Mouse (Mus musculus): Measurements from ENCODE around the gene Zrsr1.

The Zrsr1 gene

DNA sequence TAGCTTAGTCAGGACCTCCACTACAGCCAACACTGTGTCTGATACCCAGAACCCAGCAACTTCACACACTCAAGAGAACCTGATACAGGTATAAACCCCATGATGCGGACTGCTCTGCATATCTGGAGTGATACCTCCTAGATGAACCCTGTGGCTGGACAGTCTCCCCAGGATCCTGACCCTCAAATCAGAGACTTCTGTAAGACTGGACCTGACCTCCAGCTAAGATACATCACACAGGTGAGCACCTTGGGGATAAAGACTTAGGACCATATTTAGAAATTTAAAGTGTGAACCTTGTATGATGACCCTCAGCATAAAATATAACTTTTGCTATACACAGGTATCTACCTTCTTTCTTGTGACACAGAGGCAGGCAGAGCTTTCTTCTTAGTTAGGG is 1.3 kb upstream of the Zrsr1 start:
- in situ Hi-C loops (cut with MboI, MseI), result loop anchor here in 1 of 2 experiments (10.0 kb wide), 1 partner anchor 1234 kb away; no protein-coding TSS in a partner anchor

DNA sequence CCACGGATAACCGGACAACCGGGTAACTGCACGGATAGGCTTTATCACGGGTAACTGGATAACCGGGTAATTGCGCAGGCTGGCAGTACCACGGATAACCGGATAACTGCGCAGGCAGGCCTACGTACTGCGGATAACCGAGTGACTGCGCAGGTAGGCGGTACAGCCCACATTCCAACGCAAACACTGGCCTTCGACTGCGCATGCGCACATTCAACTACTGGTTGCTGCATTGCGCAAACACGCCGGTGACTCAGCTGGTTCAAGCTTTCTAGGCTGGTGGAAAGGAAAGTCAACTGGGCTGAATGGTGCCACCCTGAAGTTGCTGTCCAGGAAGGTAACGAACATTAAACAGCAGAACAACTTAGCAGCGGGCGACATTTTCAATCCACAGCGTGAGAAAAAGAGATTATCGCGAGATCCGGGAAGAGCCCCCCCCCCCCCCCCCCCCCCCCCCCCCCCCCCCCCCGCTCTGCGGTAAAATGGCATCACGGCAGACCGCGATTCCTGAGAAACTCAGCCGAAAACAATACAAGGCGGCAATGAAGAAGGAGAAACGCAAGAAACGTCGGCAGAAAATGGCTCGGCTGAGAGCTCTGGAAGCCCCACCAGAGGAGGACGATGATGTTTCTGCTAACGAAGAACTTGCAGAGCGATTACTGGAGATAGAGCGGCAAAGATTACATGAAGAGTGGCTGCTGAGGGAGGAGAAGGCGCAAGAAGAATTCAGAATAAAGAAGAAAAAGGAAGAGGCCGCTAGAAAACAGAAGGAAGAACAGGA is 1.1 kb downstream of the Zrsr1 start:
- in situ Hi-C loops (cut with MboI, MseI), result loop anchor here in 1 of 2 experiments (10.0 kb wide), 1 partner anchor 1232 kb away; no protein-coding TSS in a partner anchor

DNA sequence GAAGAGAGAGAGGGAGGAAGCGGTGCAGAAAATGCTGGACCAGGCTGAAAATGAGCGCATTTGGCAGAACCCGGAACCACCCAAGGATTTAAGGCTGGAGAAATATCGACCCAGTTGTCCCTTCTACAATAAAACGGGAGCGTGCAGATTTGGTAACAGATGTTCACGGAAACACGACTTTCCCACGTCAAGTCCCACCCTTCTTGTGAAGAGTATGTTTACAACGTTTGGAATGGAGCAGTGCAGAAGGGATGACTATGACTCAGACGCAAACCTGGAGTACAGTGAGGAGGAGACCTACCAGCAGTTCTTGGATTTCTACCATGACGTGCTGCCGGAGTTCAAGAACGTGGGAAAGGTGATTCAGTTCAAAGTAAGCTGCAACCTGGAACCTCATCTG is 1.8 kb downstream of the Zrsr1 start:
- in situ Hi-C loops (cut with MboI, MseI), result loop anchor here in 1 of 2 experiments (10.0 kb wide), 1 partner anchor 1231 kb away; no protein-coding TSS in a partner anchor

DNA sequence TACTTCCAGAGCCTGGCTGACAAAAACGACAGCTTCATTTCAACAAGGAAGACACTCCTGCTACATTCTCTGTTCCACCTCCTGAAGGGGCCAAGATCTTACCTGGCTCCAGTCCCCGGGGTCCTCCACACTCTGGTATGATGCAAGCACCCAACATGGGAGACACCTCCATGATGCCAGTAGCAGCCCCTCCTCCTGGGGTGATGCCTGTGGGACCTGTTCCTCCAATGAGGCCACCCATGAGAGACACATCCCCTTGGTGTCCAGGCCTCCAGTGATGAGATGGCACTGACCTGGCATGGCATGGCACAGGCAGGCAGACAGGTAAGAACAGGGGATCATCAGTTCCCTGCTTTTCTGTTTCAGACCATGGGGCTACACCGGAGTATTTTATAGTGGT is 6.4 kb downstream of the Zrsr1 start:
- in situ Hi-C loops (cut with MboI, MseI), result loop anchor here in 1 of 2 experiments (10.0 kb wide), 1 partner anchor 1227 kb away; no protein-coding TSS in a partner anchor

DNA sequence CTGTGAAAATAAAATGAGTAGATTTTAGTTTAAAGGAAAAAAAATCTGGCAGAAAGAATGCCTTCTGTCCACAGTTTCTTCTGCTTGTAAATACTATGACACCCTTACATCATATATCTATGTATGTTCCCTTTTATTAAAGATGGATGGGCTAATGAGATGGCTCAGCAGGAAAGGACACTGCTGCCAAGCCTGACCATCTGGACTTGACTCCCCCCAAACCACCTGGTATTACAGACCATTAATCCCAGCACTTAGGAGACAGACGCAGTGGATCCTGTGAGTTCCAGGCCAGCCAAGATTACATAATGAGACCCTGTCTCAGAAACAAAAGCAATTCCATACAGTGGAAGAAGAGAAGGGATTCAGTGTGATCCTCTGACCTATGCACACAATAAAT is 6.9 kb downstream of the Zrsr1 start:
- in situ Hi-C loops (cut with MboI, MseI), result loop anchor here in 1 of 2 experiments (10.0 kb wide), 1 partner anchor 1226 kb away; no protein-coding TSS in a partner anchor

DNA sequence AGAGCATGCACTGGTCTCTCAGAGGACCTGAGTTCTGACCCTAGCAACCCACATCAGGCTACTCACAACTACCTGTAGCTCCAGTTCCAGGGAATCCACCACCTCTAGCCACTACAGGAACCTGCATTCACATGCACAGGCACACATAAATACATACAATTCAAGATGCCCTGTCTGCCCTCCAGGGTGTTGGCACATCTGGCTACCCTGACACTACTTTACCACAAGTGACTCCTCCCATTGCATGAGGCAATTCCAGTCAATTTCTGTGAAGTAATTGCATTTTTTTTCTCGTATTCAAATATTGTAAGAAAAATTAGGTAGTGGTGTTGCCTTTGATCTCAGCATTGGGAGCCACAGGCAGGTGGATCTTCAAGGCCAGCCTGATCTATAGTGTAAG is 7.4 kb downstream of the Zrsr1 start:
- in situ Hi-C loops (cut with MboI, MseI), result loop anchor here in 1 of 2 experiments (10.0 kb wide), 1 partner anchor 1226 kb away; no protein-coding TSS in a partner anchor

DNA sequence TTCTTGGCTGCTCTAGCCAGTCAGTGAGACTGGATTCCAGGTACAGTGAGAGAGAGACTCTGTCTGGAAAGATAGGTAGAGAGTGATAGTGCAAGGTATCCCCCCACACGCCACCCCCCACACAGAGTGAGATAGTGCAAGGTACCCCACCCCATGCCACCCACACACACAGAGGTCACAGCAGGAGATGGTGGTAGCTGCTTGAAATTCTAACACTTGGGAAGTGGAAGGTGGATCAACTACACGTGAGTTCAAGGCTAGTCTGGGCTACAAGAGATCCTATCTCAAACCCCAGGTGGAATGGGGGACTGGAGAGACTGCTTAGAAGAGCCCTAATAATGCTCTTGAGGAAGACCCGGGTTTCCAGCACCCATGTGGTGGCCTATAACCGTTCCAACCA is 9.2 kb downstream of the Zrsr1 start:
- in situ Hi-C loops (cut with MboI, MseI), result no loop called here

DNA sequence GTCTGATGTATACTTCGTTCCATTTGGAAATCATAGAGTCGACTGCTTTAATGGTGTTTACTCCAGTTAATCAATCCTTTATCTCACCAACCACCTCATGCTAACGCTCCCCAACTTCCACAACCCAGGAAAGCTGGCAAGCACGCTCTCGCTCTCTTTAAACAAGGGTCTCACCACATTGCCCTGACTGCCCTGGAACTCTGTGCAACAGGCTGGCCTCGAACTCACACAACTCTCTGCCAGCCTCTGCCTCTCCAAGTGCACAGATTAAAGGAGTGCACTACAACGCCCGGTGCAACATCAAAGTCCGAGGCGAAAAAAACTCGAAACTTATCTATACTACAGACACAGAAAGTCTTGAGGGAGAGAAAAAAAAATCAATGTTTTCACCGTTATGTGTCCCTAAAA is 9.7 kb downstream of the Zrsr1 start:
- in situ Hi-C loops (cut with MboI, MseI), result no loop called here

DNA sequence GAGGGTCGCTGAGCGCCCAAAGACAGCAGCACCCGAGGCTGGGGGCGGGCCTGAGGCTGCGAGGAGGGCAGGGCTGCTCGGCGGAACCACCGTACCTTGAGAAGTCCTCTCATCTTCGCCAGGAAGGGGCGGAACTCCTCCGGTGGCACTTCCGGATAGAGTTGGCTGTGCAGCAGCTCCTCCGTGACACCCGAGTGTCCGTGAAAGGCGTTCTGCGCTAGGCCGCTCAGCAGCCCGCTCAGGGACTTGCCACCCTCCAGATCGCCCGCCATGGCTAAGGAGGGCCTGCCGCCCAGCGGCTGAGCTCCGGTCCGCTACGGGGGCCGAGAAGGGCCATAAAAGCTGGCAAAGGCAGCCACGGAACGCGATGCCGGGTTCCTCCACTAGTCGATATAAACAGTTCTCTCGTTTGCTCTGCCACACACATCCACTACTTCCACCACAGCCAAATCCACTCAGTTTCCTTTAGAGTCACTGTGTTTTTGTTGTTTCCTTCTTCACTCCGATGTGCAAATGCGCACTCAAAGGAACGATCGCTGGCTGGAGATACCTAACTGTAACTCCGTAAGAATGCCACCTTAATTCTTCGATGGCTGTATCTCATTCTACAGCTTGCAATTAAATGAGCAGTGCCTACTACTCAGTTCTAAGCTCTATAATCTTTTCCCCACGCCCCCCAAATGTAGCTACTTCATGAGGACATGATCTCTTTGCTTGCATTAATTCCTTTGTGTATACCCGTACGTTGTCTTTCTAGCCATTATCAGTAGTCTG is 10.4 kb downstream of the Zrsr1 start, which contains the start of the genes Gm28048 and Commd1:
Gene Gm28048, minus strand, starts transcription at position 107 of the 774 bp plus-strand sequence.
Gene Commd1, minus strand, starts transcription at position 399 of the 774 bp plus-strand sequence.
- in situ Hi-C loops (cut with MboI, MseI), result no loop called here

DNA sequence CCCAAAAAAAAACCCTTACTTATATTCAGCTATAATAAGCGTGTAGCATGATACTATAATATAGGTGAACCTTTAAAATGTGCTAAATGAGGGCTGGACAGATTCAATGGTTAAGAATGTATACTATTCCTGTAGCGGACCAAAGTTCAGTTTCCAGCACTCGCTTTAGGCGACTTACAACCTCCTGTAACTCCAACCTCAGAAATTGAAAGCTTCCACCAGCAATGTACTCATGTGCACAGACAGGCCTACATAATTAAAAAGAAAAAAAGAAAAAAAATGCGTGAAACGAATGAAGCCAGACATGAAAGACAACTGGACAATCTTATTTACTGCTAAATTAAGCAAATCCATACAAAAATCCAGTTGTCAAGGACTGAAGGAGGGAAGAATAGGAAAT is 11.0 kb downstream of the Zrsr1 start:
- in situ Hi-C loops (cut with MboI, MseI), result no loop called here

DNA sequence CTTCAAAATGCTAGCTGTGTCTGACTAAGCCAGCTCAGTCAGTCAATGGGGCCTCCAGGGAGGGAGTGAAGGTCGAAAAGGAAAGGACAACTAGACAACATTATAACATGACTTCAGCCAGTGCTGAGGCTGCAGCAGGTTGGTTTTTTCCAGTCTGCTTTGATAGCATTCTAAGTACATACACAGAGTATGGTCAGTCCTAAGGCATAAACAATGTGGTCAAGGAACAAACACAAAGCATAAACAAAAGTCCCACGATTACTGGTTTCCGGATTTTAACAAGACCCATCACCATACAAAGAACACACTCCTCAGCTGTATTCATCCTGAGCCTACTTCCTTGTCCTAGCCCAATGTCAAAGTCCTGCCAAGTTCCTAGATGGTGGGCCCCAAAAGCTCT is 13.7 kb downstream of the Zrsr1 start:
- in situ Hi-C loops (cut with MboI, MseI), result no loop called here

DNA sequence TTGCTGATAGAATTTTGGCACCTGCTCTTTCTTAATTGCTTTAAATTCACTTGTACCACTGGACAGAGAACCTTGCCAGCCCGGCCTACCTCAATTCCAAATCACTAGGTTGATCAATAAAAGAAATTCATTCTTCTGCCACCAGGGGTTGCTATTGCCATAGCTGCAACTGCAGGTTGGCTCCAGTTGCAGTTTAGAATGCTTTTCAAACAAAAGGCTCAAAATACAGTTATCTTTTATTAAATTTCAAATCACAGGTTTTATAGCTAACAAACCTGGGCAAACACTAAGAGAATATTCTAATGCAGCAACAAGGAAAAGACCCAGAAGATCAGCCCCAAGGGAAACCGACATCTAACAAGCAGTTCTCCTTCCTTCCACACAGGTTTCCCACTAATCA is 15.6 kb downstream of the Zrsr1 start:
- in situ Hi-C loops (cut with MboI, MseI), result no loop called here

DNA sequence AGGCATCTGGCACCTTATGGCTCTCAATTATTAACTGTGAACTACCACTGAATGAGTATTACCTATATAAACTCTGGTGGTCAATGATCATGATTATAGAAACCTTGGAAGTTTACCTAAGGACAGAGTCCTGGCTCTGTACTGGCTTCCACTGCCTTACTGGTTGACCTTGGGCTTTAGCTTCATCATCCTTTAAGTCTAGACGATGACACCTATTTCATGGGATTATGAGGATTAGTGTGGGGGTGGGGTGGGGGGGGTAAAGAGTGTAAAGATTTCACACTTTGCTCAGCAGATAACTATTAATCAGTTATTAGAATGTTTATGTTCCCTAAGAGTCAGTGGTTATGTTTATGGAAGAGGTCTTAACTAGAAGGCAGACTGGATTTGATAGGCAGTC is 18.0 kb downstream of the Zrsr1 start:
- in situ Hi-C loops (cut with MboI, MseI), result no loop called here

DNA sequence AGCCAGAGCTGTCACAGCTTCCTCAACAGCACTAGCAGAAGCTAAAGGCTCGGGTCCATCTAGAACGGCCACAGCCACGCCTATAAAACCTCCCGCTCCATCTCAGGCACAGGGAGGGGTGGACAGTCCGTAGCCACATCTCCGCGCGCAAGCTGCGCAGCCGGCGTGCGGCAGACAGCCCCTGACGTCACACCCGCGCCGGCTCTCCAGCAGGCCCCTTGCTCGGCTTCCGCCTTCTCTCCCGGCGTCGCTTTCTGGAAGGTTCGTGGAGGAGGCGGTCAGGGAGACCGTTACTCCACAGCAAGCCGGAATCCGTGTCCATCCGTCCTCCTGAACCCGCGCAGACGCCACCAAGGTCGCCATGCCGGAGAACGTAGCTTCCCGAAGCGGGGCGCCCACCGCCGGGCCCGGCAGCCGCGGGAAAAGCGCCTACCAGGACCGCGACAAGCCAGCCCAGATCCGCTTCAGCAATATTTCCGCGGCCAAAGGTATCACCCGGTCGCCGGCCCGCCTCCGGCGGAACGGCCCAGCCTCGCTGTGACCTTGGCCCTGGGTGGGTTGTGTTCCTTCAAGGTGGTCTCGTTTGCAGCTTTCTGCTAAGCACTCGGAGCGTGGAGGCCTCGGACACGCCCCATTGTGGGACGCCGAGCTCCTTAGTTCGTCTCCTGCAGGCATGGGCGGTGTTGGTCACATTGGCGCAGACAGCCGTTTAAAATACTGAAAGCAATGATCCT is 18.8 kb downstream of the Zrsr1 start, which contains the start of gene Cct4:
Gene Cct4, plus strand, starts transcription at position 127 of the 734 bp plus-strand sequence.
- in situ Hi-C loops (cut with MboI, MseI), result no loop called here

DNA sequence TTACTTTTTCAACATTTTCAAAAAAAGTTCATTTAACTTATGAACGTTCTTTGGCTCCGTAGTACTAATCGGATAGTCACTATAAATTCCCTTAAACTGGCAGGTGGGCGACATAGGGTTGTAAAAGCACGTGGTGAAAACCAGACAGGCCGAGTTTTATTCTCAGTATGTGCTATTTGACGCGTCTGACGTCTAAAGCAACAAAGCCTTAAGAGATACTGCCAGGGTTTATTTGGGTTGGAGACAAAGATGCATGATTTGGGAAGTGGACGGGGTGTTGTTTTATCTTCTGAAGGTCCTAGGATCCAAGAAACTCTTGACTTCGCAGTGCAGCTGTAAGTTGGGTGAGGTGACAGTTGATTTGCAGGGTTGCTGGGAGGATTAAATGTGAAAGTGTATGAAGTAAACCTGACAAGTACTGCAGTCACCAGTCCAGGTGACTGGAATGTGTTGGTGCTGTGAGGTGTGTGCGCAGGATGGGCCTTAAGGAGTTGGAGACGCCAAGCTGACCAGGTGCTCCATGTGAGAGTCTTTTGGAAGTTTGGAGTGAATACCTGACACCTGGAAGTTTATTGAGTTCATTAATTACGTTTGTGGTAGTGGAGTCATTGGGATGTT is 19.5 kb downstream of the Zrsr1 start:
- in situ Hi-C loops (cut with MboI, MseI), result no loop called here

DNA sequence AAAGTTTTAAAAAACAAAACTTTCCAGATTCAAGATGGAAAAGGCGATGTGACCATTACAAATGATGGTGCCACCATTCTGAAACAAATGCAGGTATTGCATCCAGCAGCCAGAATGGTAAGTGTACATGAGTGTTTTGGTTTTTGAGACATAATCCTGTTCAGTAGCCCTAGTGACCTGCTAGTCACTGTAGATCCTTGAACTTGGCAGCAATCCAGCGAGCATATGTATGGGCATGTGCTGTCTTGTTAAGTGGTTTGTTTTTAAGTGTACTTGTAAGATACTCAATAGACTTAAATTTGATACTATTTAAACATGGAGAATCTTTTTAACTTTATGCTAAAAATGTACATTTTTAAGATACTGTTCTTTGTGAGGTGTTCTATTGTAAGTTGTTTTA is 22.5 kb downstream of the Zrsr1 start:
- in situ Hi-C loops (cut with MboI, MseI), result no loop called here

DNA sequence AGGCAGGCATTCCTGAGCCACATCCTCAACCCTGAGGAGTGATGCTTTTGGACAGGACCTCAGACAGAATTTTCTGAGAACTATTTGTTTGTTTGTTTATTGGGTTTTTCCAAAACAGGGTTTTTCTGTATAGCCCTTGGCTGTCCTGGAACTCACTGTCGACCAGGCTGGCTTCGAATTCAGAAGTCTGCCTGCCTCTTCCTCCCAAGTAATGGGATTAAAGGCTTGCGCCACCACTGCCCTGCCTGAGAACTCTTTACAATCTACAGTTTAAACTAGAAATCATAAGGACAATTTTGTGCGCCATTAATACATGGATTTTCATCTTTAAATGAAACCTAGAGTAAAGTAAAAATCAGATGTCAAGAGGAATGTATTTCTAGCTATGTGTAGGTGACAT is 23.7 kb downstream of the Zrsr1 start:
- in situ Hi-C loops (cut with MboI, MseI), result no loop called here

DNA sequence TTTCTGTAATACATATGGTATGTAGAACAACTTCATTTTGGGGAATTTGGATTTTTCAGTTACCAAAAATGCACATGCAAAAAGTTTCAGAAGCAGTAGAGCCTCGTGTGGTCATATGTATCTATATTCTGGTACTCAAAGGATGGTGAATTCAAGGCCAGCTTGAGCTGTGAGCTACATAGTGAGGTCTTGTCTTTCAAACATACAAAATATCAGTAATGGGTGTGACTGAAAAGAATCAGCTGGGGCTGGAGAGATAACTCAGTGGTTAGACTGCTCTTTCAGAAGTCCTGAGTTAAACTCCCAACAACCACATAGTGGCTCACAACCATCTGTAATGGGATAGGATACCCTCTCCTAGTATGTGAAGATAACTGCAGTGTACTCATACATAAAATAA is 26.5 kb downstream of the Zrsr1 start:
- in situ Hi-C loops (cut with MboI, MseI), result no loop called here

DNA sequence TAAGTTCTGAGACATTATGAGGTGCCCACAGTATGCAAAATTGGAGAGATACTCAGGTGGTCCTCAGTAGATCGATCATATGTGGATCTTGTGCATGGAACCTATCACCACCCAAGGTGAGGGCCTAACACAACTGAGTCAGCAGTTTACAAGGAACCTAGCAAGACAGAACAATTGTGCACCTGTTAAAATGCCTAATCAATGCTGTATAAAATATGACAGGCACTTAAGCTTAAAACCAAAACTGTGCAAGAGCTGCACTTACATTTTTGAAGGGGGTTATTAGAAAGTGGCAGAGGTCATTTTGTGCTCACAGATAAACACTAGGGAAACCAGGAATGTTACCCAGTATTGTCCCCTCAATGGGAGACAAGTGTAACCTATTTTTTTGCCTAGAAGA is 33.5 kb downstream of the Zrsr1 start:
- in situ Hi-C loops (cut with MboI, MseI), result loop anchor here in 1 of 2 experiments (5.0 kb wide), 1 partner anchor 267 kb away; no protein-coding TSS in a partner anchor

DNA sequence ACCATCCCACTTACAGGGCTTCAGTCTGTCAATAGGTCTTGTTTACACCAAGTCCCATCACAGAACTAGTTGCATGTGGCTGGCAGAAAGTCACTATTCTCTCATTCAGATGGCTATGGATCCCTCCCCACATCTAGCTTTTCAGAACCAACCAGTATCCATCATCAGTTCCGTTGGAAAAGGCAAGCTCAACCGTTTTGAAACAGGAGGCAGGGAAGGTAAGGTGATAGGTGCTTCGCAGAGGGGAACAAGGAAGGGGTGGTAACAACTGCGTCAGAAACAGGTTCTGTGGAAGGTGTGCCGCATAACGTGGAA is 35.3 kb downstream of the Zrsr1 start:
- in situ Hi-C loops (cut with MboI, MseI), result loop anchor here in 1 of 2 experiments (5.0 kb wide), 1 partner anchor 265 kb away; no protein-coding TSS in a partner anchor
